Mouse (Mus musculus) myocyte (in vitro differentiated cells): ENCODE measurements at regions not wholly inside any gene's neighbourhood (a gene's known extent, or its start where the extent isn't known, plus 50 kb on each side); places are given as distances from the start of the nearest gene placed in this dataset.

Experiments used
- H3K27me3 ChIP-seq: one replicate; pipeline ENCODE4 v1.6.1; 2011; ENCODE audit not compliant: control insufficient read depth, insufficient read depth, insufficient read length
- H3K36me3 ChIP-seq: one replicate; pipeline ENCODE4 v1.6.1; 2011; ENCODE audit not compliant: control insufficient read depth, insufficient read depth
- H3K4me2 ChIP-seq: one replicate; pipeline ENCODE4 v1.6.1; 2011; ENCODE audit warnings: low read depth, control low read depth
- H3K4me3 ChIP-seq: one replicate; pipeline ENCODE4 v1.5.1; 2011; ENCODE audit warnings: mild to moderate bottlenecking, control low read depth, moderate library complexity
- H3K79me2 ChIP-seq: one replicate; pipeline ENCODE4 v1.6.1; 2011; ENCODE audit not compliant: control insufficient read depth, insufficient read depth
- H3ac ChIP-seq: one replicate; pipeline ENCODE4 v1.6.1; 2011; ENCODE audit not compliant: control insufficient read depth, insufficient read length
- CEBPB ChIP-seq: IDR thresholded peaks from 2 replicates; pipeline ENCODE4 v1.6.1; 2011; ENCODE audit warnings: mild to moderate bottlenecking, moderate library complexity; ENCODE audit not compliant: poor library complexity, insufficient read depth, severe bottlenecking
- E2F4 ChIP-seq: IDR thresholded peaks from one replicate; pipeline ENCODE4 v1.6.1; 2011; ENCODE audit warnings: mild to moderate bottlenecking, control low read depth, moderate library complexity; ENCODE audit not compliant: insufficient read depth
- MAX ChIP-seq: IDR thresholded peaks from one replicate; pipeline ENCODE4 v1.6.1; 2011; ENCODE audit warnings: low read depth, mild to moderate bottlenecking, control low read depth
- MYOD1 ChIP-seq, 3 experiments: IDR thresholded peaks; one replicate each; pipeline ENCODE4 v1.6.1; 2011; ENCODE audit warnings: control low read depth in 2 of 3, low read depth in 2 of 3, mild to moderate bottlenecking in 2 of 3, moderate library complexity in 1 of 3; ENCODE audit not compliant: insufficient read length in 2 of 3, control insufficient read depth in 1 of 3
- MYOG ChIP-seq, 3 experiments: IDR thresholded peaks; one replicate each; pipeline ENCODE4 v1.6.1; 2011; ENCODE audit warnings: control low read depth in 2 of 3, low read depth in 2 of 3, mild to moderate bottlenecking in 2 of 3; ENCODE audit not compliant: insufficient read length in 2 of 3, control insufficient read depth in 1 of 3, insufficient read depth in 1 of 3
- POLR2A ChIP-seq: IDR thresholded peaks from one replicate; pipeline ENCODE4 v1.6.1; 2011; ENCODE audit warnings: low read depth, mild to moderate bottlenecking, control low read depth, moderate library complexity; ENCODE audit not compliant: insufficient read length
- POLR2AphosphoS2 ChIP-seq: IDR thresholded peaks from one replicate; pipeline ENCODE4 v1.6.1; 2011; ENCODE audit warnings: low read depth, control low read depth; ENCODE audit not compliant: insufficient read length
- REST ChIP-seq: IDR thresholded peaks from one replicate; pipeline ENCODE4 v1.6.1; 2011; ENCODE audit warnings: mild to moderate bottlenecking, control low read depth, moderate library complexity; ENCODE audit not compliant: insufficient read depth, insufficient read length
- SRF ChIP-seq: IDR thresholded peaks from one replicate; pipeline ENCODE4 v1.6.1; 2011; ENCODE audit warnings: low read depth; ENCODE audit not compliant: control insufficient read depth, insufficient read length
- TCF12 ChIP-seq: IDR thresholded peaks from one replicate; pipeline ENCODE4 v1.6.1; 2011; ENCODE audit warnings: mild to moderate bottlenecking, control low read depth; ENCODE audit not compliant: poor library complexity, insufficient read depth, severe bottlenecking
- TCF3 ChIP-seq: IDR thresholded peaks from one replicate; pipeline ENCODE4 v1.6.1; 2011; ENCODE audit warnings: low read depth, control low read depth; ENCODE audit not compliant: insufficient read length
- USF1 ChIP-seq: IDR thresholded peaks from one replicate; pipeline ENCODE4 v1.6.1; 2011; ENCODE audit warnings: low read depth, mild to moderate bottlenecking, control low read depth, moderate library complexity

GRCm38 (mm10) chr9:92661938-92662337 lies 119.9 kb downstream of the Plod2 start:
- H3K27me3 ChIP-seq: no peaks in the 10 kb centered on the region
- H3K4me2 ChIP-seq: no peak overlapping the region
- H3K36me3 ChIP-seq: no peaks in the 10 kb centered on the region
- no peaks in the 10 kb centered on the region for H3K79me2 ChIP-seq
- no peak overlapping the region for H3ac ChIP-seq
- no peak for TF ChIP-seq TCF3
- no peak for TF ChIP-seq POLR2AphosphoS2
- TF ChIP-seq CEBPB: no peak
- TF ChIP-seq USF1: no peak
- no peak for TF ChIP-seq E2F4
- TF ChIP-seq TCF12: no peak
- TF ChIP-seq MAX: no peak
- TF ChIP-seq MYOD1 (IDR thresholded peaks at IDR 0.05; ENCODE audit: control insufficient read depth in 1 of 3, insufficient read length in 2 of 3, low read depth in 2 of 3): no peak
- no peak for TF ChIP-seq SRF
- TF ChIP-seq REST: no peak
- TF ChIP-seq MYOG (IDR thresholded peaks at IDR 0.05; ENCODE audit: control insufficient read depth in 1 of 3, insufficient read depth in 1 of 3, insufficient read length in 2 of 3, low read depth in 2 of 3): no peak
- TF ChIP-seq POLR2A: no peak
- H3K4me3 ChIP-seq: no peak overlapping the region

GRCm38 (mm10) chr9:92667361-92667881 lies 125.4 kb downstream of the Plod2 start:
- Histone ChIP-seq H3K79me2 (no peaks in the 10 kb centered on the region), H3K27me3 (no peaks in the 10 kb centered on the region), H3ac (no peak overlapping the region), H3K36me3 (no peaks in the 10 kb centered on the region), H3K4me2 (no peak overlapping the region), H3K4me3 (no peak overlapping the region)
- TF ChIP-seq E2F4 (no peak), USF1 (no peak), MAX (no peak), POLR2AphosphoS2 (no peak), MYOG (IDR thresholded peaks at IDR 0.05; ENCODE audit: control insufficient read depth in 1 of 3, insufficient read depth in 1 of 3, insufficient read length in 2 of 3, low read depth in 2 of 3) (no peak), TCF12 (no peak), SRF (no peak), MYOD1 (IDR thresholded peaks at IDR 0.05; ENCODE audit: control insufficient read depth in 1 of 3, insufficient read length in 2 of 3, low read depth in 2 of 3) (no peak), POLR2A (no peak), REST (no peak), TCF3 (no peak), CEBPB (no peak)

GRCm38 (mm10) chr9:92671966-92672365 lies 129.9 kb downstream of the Plod2 start:
- Histone ChIP-seq H3K27me3 (no peaks in the 10 kb centered on the region), H3K79me2 (no peaks in the 10 kb centered on the region), H3K4me3 (no peak overlapping the region), H3K36me3 (no peaks in the 10 kb centered on the region), H3ac (no peak overlapping the region), H3K4me2 (peak overlapping the region; percentile 16)
- TF ChIP-seq MYOG (IDR thresholded peaks at IDR 0.05; ENCODE audit: control insufficient read depth in 1 of 3, insufficient read depth in 1 of 3, insufficient read length in 2 of 3, low read depth in 2 of 3): no peak
- TF ChIP-seq E2F4: no peak
- no peak for TF ChIP-seq MAX
- TF ChIP-seq MYOD1 (IDR thresholded peaks at IDR 0.05; ENCODE audit: control insufficient read depth in 1 of 3, insufficient read length in 2 of 3, low read depth in 2 of 3): no peak
- TF ChIP-seq REST: no peak
- no peak for TF ChIP-seq POLR2AphosphoS2
- TF ChIP-seq SRF: no peak
- TF ChIP-seq TCF3: no peak
- TF ChIP-seq CEBPB: no peak
- no peak for TF ChIP-seq USF1
- TF ChIP-seq POLR2A: no peak
- no peak for TF ChIP-seq TCF12

GRCm38 (mm10) chr9:92694361-92695016 lies 152.5 kb downstream of the Plod2 start:
- Histone ChIP-seq H3K27me3 (no peaks in the 10 kb centered on the region), H3K4me3 (no peak overlapping the region), H3K79me2 (no peaks in the 10 kb centered on the region), H3K36me3 (no peaks in the 10 kb centered on the region), H3K4me2 (no peak overlapping the region), H3ac (no peak overlapping the region)
- no peak for TF ChIP-seq E2F4
- TF ChIP-seq USF1: no peak
- no peak for TF ChIP-seq POLR2A
- TF ChIP-seq REST: no peak
- TF ChIP-seq POLR2AphosphoS2: no peak
- TF ChIP-seq TCF12: no peak
- TF ChIP-seq MYOG (IDR thresholded peaks at IDR 0.05; ENCODE audit: control insufficient read depth in 1 of 3, insufficient read depth in 1 of 3, insufficient read length in 2 of 3, low read depth in 2 of 3): no peak
- TF ChIP-seq TCF3: no peak
- no peak for TF ChIP-seq CEBPB
- no peak for TF ChIP-seq MYOD1 (IDR thresholded peaks at IDR 0.05; ENCODE audit: control insufficient read depth in 1 of 3, insufficient read length in 2 of 3, low read depth in 2 of 3)
- TF ChIP-seq MAX: no peak
- TF ChIP-seq SRF: no peak
